Mouse (Mus musculus): ENCODE measurements around the gene Pigk. TPM values are rescaled to one million over a fixed set of nuclear protein-coding genes. Genes with fewer than 3 reads are reported as not detected.

Gene Pigk
- polyA plus RNA-seq, 1 experiment: 3.9 TPM

- no peaks in the 10 kb centered on the region for H3K4me1 ChIP-seq (ENCODE audit: control insufficient read depth, insufficient read depth, insufficient read length, low read length)
- no peak for TF ChIP-seq POLR2A (IDR thresholded peaks at IDR 0.05; ENCODE audit: low read depth, low read length)
- no peak for TF ChIP-seq CTCF (IDR thresholded peaks at IDR 0.05; ENCODE audit: extremely low read depth, insufficient read length, insufficient replicate concordance, low read depth, low read length)
These were observed 222.4 kb downstream of the Pigk start for GRCm38 (mm10) chr3:152936313-152936712.

GRCm38 (mm10) chr3:152941671-152942070, 227.8 kb downstream of the Pigk start:
- 67% methylated on average over 5 of the region's 5 CpGs for WGBS
- H3K36me3 ChIP-seq (ENCODE audit: control insufficient read depth, insufficient read depth, low read length): no peaks in the 10 kb centered on the region
- TF ChIP-seq CTCF (IDR thresholded peaks at IDR 0.05; ENCODE audit: extremely low read depth, insufficient read length, insufficient replicate concordance, low read depth, low read length) (no peak), POLR2A (IDR thresholded peaks at IDR 0.05; ENCODE audit: low read depth, low read length) (no peak)
- no peak overlapping the region for H3K4me3 ChIP-seq (ENCODE audit: low read depth, low read length)
- H3K27ac ChIP-seq (ENCODE audit: insufficient read depth, low read depth, low read length): no peak overlapping the region
- H3K4me1 ChIP-seq (ENCODE audit: control insufficient read depth, insufficient read depth, insufficient read length, low read length): no peaks in the 10 kb centered on the region
- no peaks in the 10 kb centered on the region for H3K27me3 ChIP-seq (ENCODE audit: control insufficient read depth, insufficient read depth, low read length)

More at GRCm38 (mm10) chr3:152936313-152936712, 222.4 kb downstream of the Pigk start:
- H3K27ac ChIP-seq (ENCODE audit: insufficient read depth, low read depth, low read length): no peak overlapping the region
- no peaks in the 10 kb centered on the region for H3K36me3 ChIP-seq (ENCODE audit: control insufficient read depth, insufficient read depth, low read length)
- H3K4me3 ChIP-seq (ENCODE audit: low read depth, low read length): no peak overlapping the region
- 77% methylated on average over 3 of the region's 3 CpGs for WGBS
- H3K27me3 ChIP-seq (ENCODE audit: control insufficient read depth, insufficient read depth, low read length): no peaks in the 10 kb centered on the region

DNA sequence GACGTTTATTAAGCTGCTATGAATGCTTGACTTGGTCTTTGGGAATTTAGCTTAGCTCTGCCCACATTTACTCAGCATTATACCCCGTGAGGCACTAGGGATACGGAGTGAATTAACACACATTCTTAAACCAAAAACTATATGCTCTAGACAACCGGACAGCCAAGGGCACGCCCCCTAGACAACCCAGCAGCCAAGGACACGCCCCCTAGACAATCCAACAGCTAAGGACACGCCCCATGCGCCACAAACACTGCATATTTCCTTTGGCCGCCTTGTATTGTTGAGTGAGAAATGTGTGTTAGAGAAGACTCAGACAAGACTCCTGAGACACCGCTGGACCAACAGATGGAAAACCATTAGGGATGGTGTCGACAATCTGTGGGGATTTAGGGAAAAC, 229.1 kb downstream of the Pigk start:
- no peak for TF ChIP-seq POLR2A (IDR thresholded peaks at IDR 0.05; ENCODE audit: low read depth, low read length)
- no peaks in the 10 kb centered on the region for H3K27me3 ChIP-seq (ENCODE audit: control insufficient read depth, insufficient read depth, low read length)
- no peaks in the 10 kb centered on the region for H3K4me1 ChIP-seq (ENCODE audit: control insufficient read depth, insufficient read depth, insufficient read length, low read length)
- H3K4me3 ChIP-seq (ENCODE audit: low read depth, low read length): peak overlapping the region; percentile 9; the same call in 1 of the 2 replicates
- peak overlapping the region; percentile 27; the same call in 1 of the 2 replicates for H3K27ac ChIP-seq (ENCODE audit: insufficient read depth, low read depth, low read length)
- WGBS: 45% methylated on average over 11 of the region's 11 CpGs
- H3K36me3 ChIP-seq (ENCODE audit: control insufficient read depth, insufficient read depth, low read length): no peaks in the 10 kb centered on the region

DNA sequence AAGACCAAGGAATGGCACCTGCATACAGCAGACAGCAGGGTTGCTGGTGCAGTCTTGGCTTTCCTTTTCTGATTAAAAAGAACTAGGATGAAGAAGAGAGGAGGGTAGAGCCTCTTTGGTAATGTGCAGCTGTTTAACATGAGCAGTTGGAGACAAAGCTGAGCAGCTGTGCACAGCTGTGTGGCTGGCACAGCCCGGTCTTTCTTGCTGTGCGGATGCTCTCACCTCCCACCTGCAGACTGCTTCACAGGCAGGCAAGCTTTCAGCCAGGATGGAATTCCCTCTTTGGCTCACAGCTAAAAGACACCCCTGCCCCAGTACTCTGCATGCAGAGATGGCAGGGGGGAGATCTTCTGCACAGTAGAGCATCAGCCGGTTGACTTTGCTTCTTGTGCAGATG, 230.9 kb downstream of the Pigk start:
- WGBS: 88% methylated on average over 3 of the region's 3 CpGs
- no peak overlapping the region for H3K4me3 ChIP-seq (ENCODE audit: low read depth, low read length)
- no peaks in the 10 kb centered on the region for H3K36me3 ChIP-seq (ENCODE audit: control insufficient read depth, insufficient read depth, low read length)
- H3K27ac ChIP-seq (ENCODE audit: insufficient read depth, low read depth, low read length): no peak overlapping the region
- no peaks in the 10 kb centered on the region for H3K4me1 ChIP-seq (ENCODE audit: control insufficient read depth, insufficient read depth, insufficient read length, low read length)
- H3K27me3 ChIP-seq (ENCODE audit: control insufficient read depth, insufficient read depth, low read length): no peaks in the 10 kb centered on the region
- TF ChIP-seq POLR2A (IDR thresholded peaks at IDR 0.05; ENCODE audit: low read depth, low read length): no peak
- no peak for TF ChIP-seq CTCF (IDR thresholded peaks at IDR 0.05; ENCODE audit: extremely low read depth, insufficient read length, insufficient replicate concordance, low read depth, low read length)

DNA sequence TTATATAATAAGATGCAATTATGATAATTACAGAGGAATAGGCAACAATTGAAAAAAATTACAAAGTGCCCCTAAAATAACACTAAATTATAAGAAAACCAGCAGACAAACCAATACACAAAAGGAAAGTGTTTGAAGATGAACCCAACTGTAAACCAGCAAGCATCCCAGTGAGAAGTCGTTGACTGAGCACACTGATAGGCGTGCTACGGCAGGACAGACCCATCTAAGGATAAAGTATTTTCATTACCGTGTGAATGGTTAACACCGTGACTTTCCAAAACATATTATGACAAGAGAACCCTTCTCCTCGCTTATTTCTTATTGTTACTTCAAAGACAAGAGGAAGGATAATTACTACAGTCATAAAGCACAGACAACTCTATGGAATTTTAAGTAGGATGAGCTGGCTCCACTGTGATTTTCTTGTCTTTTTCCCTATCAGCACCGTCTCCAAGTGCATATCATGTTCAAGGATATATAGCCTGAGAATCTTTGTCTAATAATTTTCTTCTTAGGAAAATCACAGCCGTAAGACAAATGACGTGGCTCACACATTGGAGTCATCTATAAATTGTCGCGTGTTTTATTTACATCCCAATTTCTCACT, 233.2 kb downstream of the Pigk start:
- WGBS: 88% methylated on average over 11 of the region's 11 CpGs
- no peaks in the 10 kb centered on the region for H3K27me3 ChIP-seq (ENCODE audit: control insufficient read depth, insufficient read depth, low read length)
- TF ChIP-seq POLR2A (IDR thresholded peaks at IDR 0.05; ENCODE audit: low read depth, low read length): no peak
- TF ChIP-seq CTCF (IDR thresholded peaks at IDR 0.05; ENCODE audit: extremely low read depth, insufficient read length, insufficient replicate concordance, low read depth, low read length): no peak
- H3K4me1 ChIP-seq (ENCODE audit: control insufficient read depth, insufficient read depth, insufficient read length, low read length): no peaks in the 10 kb centered on the region
- no peaks in the 10 kb centered on the region for H3K36me3 ChIP-seq (ENCODE audit: control insufficient read depth, insufficient read depth, low read length)
- no peak overlapping the region for H3K4me3 ChIP-seq (ENCODE audit: low read depth, low read length)
- no peak overlapping the region for H3K27ac ChIP-seq (ENCODE audit: insufficient read depth, low read depth, low read length)

GRCm38 (mm10) chr3:152948556-152948955, 234.7 kb downstream of the Pigk start:
- H3K27me3 ChIP-seq (ENCODE audit: control insufficient read depth, insufficient read depth, low read length): no peaks in the 10 kb centered on the region
- TF ChIP-seq POLR2A (IDR thresholded peaks at IDR 0.05; ENCODE audit: low read depth, low read length): no peak
- no peak overlapping the region for H3K27ac ChIP-seq (ENCODE audit: insufficient read depth, low read depth, low read length)
- H3K4me1 ChIP-seq (ENCODE audit: control insufficient read depth, insufficient read depth, insufficient read length, low read length): peaks cover 3% of the 10 kb centered on the region; the same call in 1 of the 2 replicates
- WGBS: 68% methylated on average over 7 of the region's 7 CpGs
- no peak overlapping the region for H3K4me3 ChIP-seq (ENCODE audit: low read depth, low read length)
- H3K36me3 ChIP-seq (ENCODE audit: control insufficient read depth, insufficient read depth, low read length): no peaks in the 10 kb centered on the region

GRCm38 (mm10) chr3:152949233-152949777, 235.4 kb downstream of the Pigk start:
- peaks cover 3% of the 10 kb centered on the region; the same call in 1 of the 2 replicates for H3K4me1 ChIP-seq (ENCODE audit: control insufficient read depth, insufficient read depth, insufficient read length, low read length)
- WGBS: 90% methylated on average over 15 of the region's 15 CpGs
- TF ChIP-seq POLR2A (IDR thresholded peaks at IDR 0.05; ENCODE audit: low read depth, low read length) (no peak), CTCF (IDR thresholded peaks at IDR 0.05; ENCODE audit: extremely low read depth, insufficient read length, insufficient replicate concordance, low read depth, low read length) (no peak)
- H3K27ac ChIP-seq (ENCODE audit: insufficient read depth, low read depth, low read length): no peak overlapping the region
- H3K27me3 ChIP-seq (ENCODE audit: control insufficient read depth, insufficient read depth, low read length): no peaks in the 10 kb centered on the region
- no peak overlapping the region for H3K4me3 ChIP-seq (ENCODE audit: low read depth, low read length)
- H3K36me3 ChIP-seq (ENCODE audit: control insufficient read depth, insufficient read depth, low read length): no peaks in the 10 kb centered on the region
